Mouse (Mus musculus) B cell, adult 62 days (primary cell): ENCODE results near the gene Dnaja1. TPM values are rescaled to one million over a fixed set of nuclear protein-coding genes. Genes with fewer than 3 reads are reported as not detected.

Experiments
- total RNA-seq: library from RNA; stranded (reverse); gene quantifications from 4 replicates; pipeline ENCODE4 v1.2.4, GENCODE M21; 2023

Dnaja1 gene
- total RNA-seq, result 419 to 597 TPM (median 444 TPM) in 4 replicates

GRCm38 (mm10) chr4:40722011-40722666 is at the start of gene Dnaja1:
Gene Dnaja1, plus strand, starts transcription at chr4:40722150.

GRCm38 (mm10) chr4:40702797-40703709 is 18.9 kb upstream of the Dnaja1 start, which contains the start of gene Aptx:
Gene Aptx, minus strand, starts transcription at chr4:40703194.

GRCm38 (mm10) chr4:40757780-40758420 is 36.0 kb downstream of the Dnaja1 start, which contains the start of gene Smu1:
Gene Smu1, minus strand, starts transcription at chr4:40757923.

Other genes with a start within 250 kb of the Dnaja1 start
- gene Tmem215, start 250.0 kb upstream of the Dnaja1 start, total RNA-seq, result not detected in 4 replicates
- 28.2 to 36.1 TPM (median 29.4 TPM) in 4 replicates for gene Aptx, start 19.0 kb upstream of the Dnaja1 start, total RNA-seq
- 70.1 to 87.0 TPM (median 85.7 TPM) in 4 replicates for gene Smu1, start 35.8 kb downstream of the Dnaja1 start, total RNA-seq
- gene B4galt1, start 131.9 kb downstream of the Dnaja1 start, total RNA-seq, result 46.1 to 51.5 TPM (median 47.3 TPM) in 4 replicates
- gene Spink4, start 197.9 kb downstream of the Dnaja1 start, total RNA-seq, result not detected in 4 replicates
- 66.0 to 76.4 TPM (median 72.0 TPM) in 4 replicates for gene Bag1, start 226.1 kb downstream of the Dnaja1 start, total RNA-seq
- gene Chmp5, start 226.3 kb downstream of the Dnaja1 start, total RNA-seq, result 37.5 to 40.9 TPM (median 38.4 TPM) in 4 replicates
- gene Nfx1, start 248.8 kb downstream of the Dnaja1 start, total RNA-seq, result 87.1 to 97.3 TPM (median 95.8 TPM) in 4 replicates